Mouse (Mus musculus) heart, postnatal 0 days (tissue): ENCODE results near the gene Klhl8. TPM values are rescaled to one million over a fixed set of nuclear protein-coding genes. Genes with fewer than 3 reads are reported as not detected.
"Not testable (repeated sequence)": the region's sequence is repeated elsewhere in the genome, so short reads cannot be mapped to it uniquely, and the experiment has no call there.

Source experiments
- ATAC-seq: fragments of 200-750 bp; cut with Nextera tagmentation; 2 replicates; pipeline ENCODE4 v1.8.0; 2017; ENCODE audit warnings: low read depth, moderate number of reproducible peaks, moderate library complexity; ENCODE audit not compliant: insufficient read depth
- DNase-seq: peaks from one replicate; pipeline ENCODE4 v3.0.0-alpha.2; 2016; ENCODE audit warnings: low spot score
- H3K27ac ChIP-seq: fragments of 300-500 bp; sonication (generic); 2 replicates; pipeline ENCODE4 v1.5.1; 2014; ENCODE audit warnings: low read depth, mild to moderate bottlenecking
- H3K27me3 ChIP-seq: fragments of 300-500 bp; sonication (generic); 2 replicates; pipeline ENCODE4 v1.6.1; 2014; ENCODE audit warnings: low read length, mixed read lengths; ENCODE audit not compliant: control insufficient read depth, insufficient read depth
- H3K36me3 ChIP-seq: fragments of 300-500 bp; sonication (generic); replicated peaks from 2 replicates; pipeline ENCODE4 v1.6.1; 2014; ENCODE audit warnings: low read length, mixed read lengths; ENCODE audit not compliant: control insufficient read depth, insufficient read depth
- H3K4me1 ChIP-seq: fragments of 300-500 bp; sonication (generic); 2 replicates; pipeline ENCODE4 v1.6.1; 2014; ENCODE audit warnings: antibody characterized with exemption; ENCODE audit not compliant: control insufficient read depth, insufficient read depth
- H3K4me2 ChIP-seq: fragments of 300-500 bp; sonication (generic); 2 replicates; pipeline ENCODE4 v1.6.1; 2014; ENCODE audit warnings: low read depth, mild to moderate bottlenecking, low read length, moderate library complexity
- H3K4me3 ChIP-seq: fragments of 300-500 bp; sonication (generic); 2 replicates; pipeline ENCODE4 v1.5.1; 2014; ENCODE audit warnings: low read depth, low read length
- H3K9ac ChIP-seq: fragments of 300-500 bp; sonication (generic); replicated peaks from 2 replicates; pipeline ENCODE4 v1.6.1; 2014; ENCODE audit warnings: low read depth, low read length, mixed read lengths
- H3K9me3 ChIP-seq: fragments of 300-500 bp; sonication (generic); replicated peaks from 2 replicates; pipeline ENCODE4 v1.6.1; 2016; ENCODE audit warnings: low read length; ENCODE audit not compliant: control insufficient read depth
- CTCF ChIP-seq: IDR thresholded peaks from 2 replicates; pipeline ENCODE4 v1.5.1; 2016; ENCODE audit warnings: antibody characterized with exemption, control low read depth, low read depth
- EP300 ChIP-seq: IDR thresholded peaks from 2 replicates; pipeline ENCODE4 v1.6.1; 2016; ENCODE audit warnings: antibody characterized with exemption, low read depth
- WGBS: fragments of 180-500 bp; shearing (Covaris S2); extraction: QIAGEN DNeasy Blood & Tissue Kit; methylation state at CpG from one replicate; pipeline ENCODE4 v1.1.7; 2014; 5-methylcytosine and 5-hydroxymethylcytosine counted together
- polyA plus RNA-seq: library from polyadenylated mRNA; unstranded; fragments of >200 nt; fragmentation: Nextera tagmentation; extraction: Ambion mirVana; gene quantifications from 2 replicates; pipeline ENCODE4 v1.2.1, GENCODE M21; 2015
- total RNA-seq: library from RNA; depleted of rRNA; stranded (reverse); fragments of >200 nt; gene quantifications from 2 replicates; pipeline ENCODE4 v1.2.3, GENCODE M21; 2014; ENCODE audit warnings: low replicate concordance; rRNA removed

Klhl8 gene
- 7.4 and 12.8 TPM in 2 replicates for total RNA-seq
- polyA plus RNA-seq: 10.9 and 11.3 TPM in 2 replicates

GRCm38 (mm10) chr5:103910748-103911409 lies at the start of gene Klhl8:
Gene Klhl8, minus strand, starts transcription at chr5:103911259.
- Histone ChIP-seq H3K9me3 (no peaks in the 10 kb centered on the region), H3K4me2 (peak within 1 kb of the TSS; percentile 91), H3K36me3 (no peaks in the 10 kb centered on the region), H3K4me1 (peaks cover 9% of the 10 kb centered on the region), H3K9ac (peak within 1 kb of the TSS; percentile 88), H3K27me3 (no peaks in the 10 kb centered on the region), H3K27ac (peak within 1 kb of the TSS; percentile 58), H3K4me3 (peak within 1 kb of the TSS; percentile 89)
- peak; percentile 99 for ATAC-seq
- WGBS: under 1% methylated on average over 82 of the region's 86 CpGs
- peak; percentile 85 for DNase-seq
- TF ChIP-seq EP300 (no peak), CTCF (no peak)

GRCm38 (mm10) chr5:103954638-103955037 lies 43.6 kb upstream of the Klhl8 start:
- WGBS: 56% methylated on average over 5 of the region's 5 CpGs
- Histone ChIP-seq H3K9me3 (no peaks in the 10 kb centered on the region), H3K36me3 (no peaks in the 10 kb centered on the region), H3K9ac (no peak overlapping the region), H3K27ac (no peak overlapping the region), H3K4me2 (no peak overlapping the region), H3K4me1 (no peaks in the 10 kb centered on the region), H3K27me3 (no peaks in the 10 kb centered on the region), H3K4me3 (no peak overlapping the region)
- DNase-seq: no peak
- TF ChIP-seq CTCF (no peak), EP300 (no peak)
- no peak for ATAC-seq

- 74% methylated on average over 10 of the region's 10 CpGs for WGBS
- Histone ChIP-seq H3K4me2 (no peak overlapping the region), H3K9ac (no peak overlapping the region), H3K9me3 (no peaks in the 10 kb centered on the region), H3K4me3 (no peak overlapping the region), H3K36me3 (no peaks in the 10 kb centered on the region), H3K27me3 (no peaks in the 10 kb centered on the region), H3K4me1 (no peaks in the 10 kb centered on the region), H3K27ac (no peak overlapping the region)
- DNase-seq: no peak
- no peak for ATAC-seq
- TF ChIP-seq EP300: no peak
- no peak for TF ChIP-seq CTCF
These were observed 42.4 kb upstream of the Klhl8 start for GRCm38 (mm10) chr5:103953135-103954083.

- H3K9me3 ChIP-seq, DNase-seq, H3K27ac ChIP-seq, H3K4me1 ChIP-seq, H3K27me3 ChIP-seq, H3K9ac ChIP-seq, ATAC-seq, H3K36me3 ChIP-seq, H3K4me2 ChIP-seq, H3K4me3 ChIP-seq: not testable (repeated sequence)
- WGBS: 84% methylated on average over 15 of the region's 15 CpGs
These were observed 39.1 kb upstream of the Klhl8 start for GRCm38 (mm10) chr5:103950138-103950537.

GRCm38 (mm10) chr5:103943183-103943582 lies 32.1 kb upstream of the Klhl8 start:
- WGBS: 64% methylated on average over 6 of the region's 6 CpGs
- ATAC-seq: no peak
- no peaks in the 10 kb centered on the region for H3K27me3 ChIP-seq

More at GRCm38 (mm10) chr5:103943183-103943582, 32.1 kb upstream of the Klhl8 start:
- Histone ChIP-seq H3K4me2 (no peak overlapping the region), H3K4me1 (peaks cover 6% of the 10 kb centered on the region), H3K36me3 (no peaks in the 10 kb centered on the region), H3K27ac (no peak overlapping the region), H3K9ac (no peak overlapping the region), H3K4me3 (no peak overlapping the region), H3K9me3 (no peaks in the 10 kb centered on the region)
- no peak for DNase-seq
- no peak for TF ChIP-seq CTCF
- TF ChIP-seq EP300: no peak
